Mouse (Mus musculus) thymus, postnatal 10 days (tissue): Measurements from ENCODE around the gene Olfr1350.
"Not testable (repeated sequence)": the region's sequence is repeated elsewhere in the genome, so short reads cannot be mapped to it uniquely, and the experiment has no call there.

Experiments
- DNase-seq, 2 experiments: peaks; one replicate each; pipeline ENCODE4 v3.0.0; 2021; ENCODE audit warnings: low spot score in 2 of 2

Gene Olfr1350

DNA sequence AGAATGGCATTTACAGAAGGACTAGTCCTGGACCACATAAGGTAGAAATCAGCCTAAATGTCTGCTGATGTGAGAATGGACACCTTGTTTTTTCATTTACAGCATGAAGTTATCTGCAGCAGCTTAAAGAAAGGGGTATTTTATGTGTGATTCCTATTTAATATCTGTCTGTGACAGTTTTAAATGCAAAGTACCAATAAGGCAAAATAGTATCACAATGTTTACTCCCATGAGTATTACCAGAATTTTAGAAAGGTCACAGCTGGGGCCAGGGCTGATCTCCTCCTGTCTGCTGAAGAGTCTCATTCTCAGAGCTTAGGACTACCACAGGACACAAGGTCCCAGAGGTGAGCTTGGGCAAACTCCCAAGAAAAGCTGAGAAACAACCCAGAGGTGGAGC, at the start of gene Olfr1350:
Gene Olfr1350 (plus strand): TSS at position 301 of the 400 bp plus-strand sequence.
- no peak for DNase-seq

DNA sequence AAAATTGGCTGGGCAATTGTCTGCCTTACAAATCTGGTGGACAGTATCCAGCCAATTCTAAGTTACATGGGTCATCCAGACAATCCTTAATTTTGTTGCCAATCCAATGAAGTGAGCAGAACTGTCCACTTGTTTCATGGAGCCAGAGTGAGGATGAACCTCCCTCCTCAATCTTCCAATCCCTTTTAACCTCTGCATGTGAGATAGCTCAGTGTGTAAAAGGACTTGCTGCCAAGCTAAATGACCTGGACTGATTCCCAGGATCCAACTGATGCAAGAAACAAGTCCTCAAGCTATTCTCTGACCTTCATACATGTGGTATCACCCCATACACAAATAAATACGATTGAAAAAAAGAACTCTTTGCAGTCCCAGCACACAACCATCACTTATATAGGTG, 43.0 kb upstream of the Olfr1350 start:
- DNase-seq = no peak

DNA sequence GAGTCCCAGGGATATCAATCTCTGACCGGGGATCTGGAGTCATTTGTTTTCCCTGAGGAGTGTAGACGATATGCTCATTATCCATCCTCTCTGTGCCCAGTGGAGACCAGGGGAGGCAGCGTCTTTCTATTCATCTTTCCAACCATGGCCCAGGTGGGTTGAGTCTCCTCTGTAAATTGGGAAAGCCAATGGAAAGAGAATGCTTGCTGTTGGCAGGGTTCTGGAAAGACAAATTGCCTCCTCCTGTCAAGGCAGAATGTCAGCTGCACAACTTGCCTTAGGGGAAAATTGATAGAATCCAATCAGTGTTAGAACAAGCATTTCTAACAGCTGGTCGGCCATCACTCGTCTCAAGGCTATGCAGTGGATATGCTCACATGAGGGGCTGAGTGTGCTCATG, 41.8 kb upstream of the Olfr1350 start, which contains the start of gene Olfr1349:
Gene Olfr1349 (minus strand): TSS at position 101 of the 400 bp plus-strand sequence.
- no peak for DNase-seq

DNA sequence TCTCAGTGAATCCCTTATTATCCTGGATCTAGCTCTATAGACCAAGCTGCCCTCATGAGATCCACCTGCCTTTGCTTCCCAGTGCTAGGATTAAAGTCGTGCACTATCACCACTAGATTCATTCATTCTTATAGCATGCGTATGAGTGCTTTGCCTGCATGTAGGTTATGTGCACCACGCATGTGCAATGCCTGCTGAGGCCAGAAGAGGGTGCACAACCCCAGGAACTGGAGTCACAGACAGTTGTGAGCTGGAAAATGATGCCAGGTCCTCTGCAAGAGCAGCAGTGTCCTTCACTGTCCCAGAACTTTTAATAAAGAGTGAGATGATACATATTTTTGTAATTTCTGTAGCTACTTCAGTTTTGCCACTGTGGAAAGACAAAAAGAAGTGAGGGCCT, 39.6 kb upstream of the Olfr1350 start:
- DNase-seq = no peak

DNA sequence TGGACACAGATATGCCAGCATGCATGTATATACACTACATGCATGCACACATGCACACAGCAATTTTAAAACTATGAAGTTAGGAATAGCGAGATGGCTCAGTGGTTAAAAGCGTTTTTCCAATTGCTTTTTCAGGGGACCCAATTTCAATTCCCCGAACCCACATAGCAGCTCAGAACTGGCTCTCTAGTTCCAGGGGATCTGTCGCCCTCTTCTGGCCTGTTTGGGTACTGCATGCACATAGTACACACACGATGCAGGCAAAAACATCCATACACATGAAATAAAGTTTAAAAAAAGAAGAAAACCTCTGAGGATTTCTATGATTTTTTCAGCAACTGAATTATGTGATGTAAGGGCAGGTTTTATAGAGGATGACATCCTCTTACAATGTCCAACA, 38.5 kb upstream of the Olfr1350 start:
- DNase-seq = no peak

GRCm38 (mm10) chr7:6586096-6586759, 21.6 kb downstream of the Olfr1350 start:
- DNase-seq = no peak

- not testable (repeated sequence) for DNase-seq
Observed at GRCm38 (mm10) chr7:6588766-6589165, 24.1 kb downstream of the Olfr1350 start.

DNA sequence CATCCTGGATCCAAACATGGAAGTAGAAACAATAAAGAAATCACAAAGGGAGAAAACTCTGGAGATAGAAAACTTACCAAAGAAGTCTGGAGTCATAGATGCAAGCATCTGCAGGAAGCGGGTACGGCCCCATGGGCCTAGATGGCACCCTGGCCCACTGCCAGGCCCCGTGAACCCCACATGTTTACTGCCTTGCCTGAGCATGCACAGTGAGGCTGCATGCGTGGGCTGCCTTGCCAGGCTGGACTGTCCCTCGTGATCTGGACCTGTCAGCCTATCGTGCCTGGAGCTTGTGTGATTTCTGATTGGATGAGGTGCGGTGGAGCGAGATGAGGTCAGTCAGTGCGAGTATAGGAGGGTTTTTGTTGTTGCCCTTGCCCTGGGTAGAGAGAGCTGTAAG, 38.7 kb downstream of the Olfr1350 start:
- no peak for DNase-seq
